Mouse (Mus musculus) hindbrain, embryonic 13.5 days (tissue): ENCODE measurements around the gene Prok1. TPM values are rescaled to one million over a fixed set of nuclear protein-coding genes. Genes with fewer than 3 reads are reported as not detected.
A peak's percentile ranks its signal among the peaks of the same experiment; 100 is the strongest.

Experiments used
- ATAC-seq: fragments of 200-750 bp; cut with Nextera tagmentation; 2 replicates; pipeline ENCODE4 v1.8.0; 2017; ENCODE audit warnings: moderate TSS enrichment; ENCODE audit not compliant: low FRiP score
- H3K27ac ChIP-seq: fragments of 300-500 bp; sonication (generic); 2 replicates; pipeline ENCODE4 v1.5.1; 2015; ENCODE audit warnings: inconsistent platforms, mild to moderate bottlenecking, moderate library complexity
- H3K27me3 ChIP-seq: fragments of 300-500 bp; sonication (generic); 2 replicates; pipeline ENCODE4 v1.6.1; 2015; ENCODE audit warnings: mild to moderate bottlenecking, inconsistent platforms
- H3K36me3 ChIP-seq: fragments of 300-500 bp; sonication (generic); 2 replicates; pipeline ENCODE4 v1.6.1; 2015; ENCODE audit warnings: mild to moderate bottlenecking, inconsistent platforms
- H3K4me1 ChIP-seq: fragments of 300-500 bp; sonication (generic); replicated peaks from 2 replicates; pipeline ENCODE4 v1.6.1; 2015; ENCODE audit warnings: inconsistent platforms
- H3K4me2 ChIP-seq: fragments of 300-500 bp; sonication (generic); 2 replicates; pipeline ENCODE4 v1.6.1; 2015; ENCODE audit warnings: inconsistent platforms, mild to moderate bottlenecking, moderate library complexity
- H3K4me3 ChIP-seq: fragments of 300-500 bp; sonication (generic); 2 replicates; pipeline ENCODE4 v1.5.1; 2015; ENCODE audit warnings: mild to moderate bottlenecking, inconsistent platforms
- H3K9ac ChIP-seq: fragments of 300-500 bp; sonication (generic); 2 replicates; pipeline ENCODE4 v1.6.1; 2015; ENCODE audit warnings: mild to moderate bottlenecking, inconsistent platforms
- H3K9me3 ChIP-seq: fragments of 300-500 bp; sonication (generic); 2 replicates; pipeline ENCODE4 v1.6.1; 2016; ENCODE audit warnings: inconsistent platforms
- WGBS: fragments of 180-500 bp; shearing (Covaris S2); methylation state at CpG from one replicate; pipeline ENCODE4 v1.1.7; 2015; 5-methylcytosine and 5-hydroxymethylcytosine counted together
- polyA plus RNA-seq: library from polyadenylated mRNA; unstranded; fragments of >200 nt; fragmentation: Nextera tagmentation; extraction: Ambion mirVana; gene quantifications from 2 replicates; pipeline ENCODE4 v1.2.1, GENCODE M21; 2015

Prok1 gene
- polyA plus RNA-seq, 1 experiment from 2014 or later, result 0.32 TPM

GRCm38 (mm10) chr3:107257924-107258323 is 18.4 kb upstream of the Prok1 start:
- Histone ChIP-seq H3K4me2 (no peak overlapping the region), H3K9me3 (no peaks in the 10 kb centered on the region), H3K4me3 (no peak overlapping the region), H3K4me1 (peaks cover 38% of the 10 kb centered on the region), H3K36me3 (no peaks in the 10 kb centered on the region), H3K27me3 (0 out of 2 replicates have a peak, but pooled peaks cover 8% of the 10 kb centered on the region), H3K9ac (no peak overlapping the region), H3K27ac (peak overlapping the region; percentile 61; the same call in 1 of the 2 replicates)
- ATAC-seq, result no peak
- WGBS, result 58% methylated on average over 5 of the region's 5 CpGs

- peak; percentile 37; the same call in 1 of the 2 replicates for ATAC-seq
- peak overlapping the region; percentile 50 for H3K27ac ChIP-seq
Observed at GRCm38 (mm10) chr3:107256724-107257123, 17.2 kb upstream of the Prok1 start.

GRCm38 (mm10) chr3:107255992-107256391 is 16.5 kb upstream of the Prok1 start:
- WGBS, result 88% methylated on average over 3 of the region's 3 CpGs

More at GRCm38 (mm10) chr3:107256724-107257123, 17.2 kb upstream of the Prok1 start:
- Histone ChIP-seq H3K4me2 (no peak overlapping the region), H3K4me3 (no peak overlapping the region), H3K36me3 (no peaks in the 10 kb centered on the region), H3K4me1 (peaks cover 31% of the 10 kb centered on the region), H3K9ac (no peak overlapping the region), H3K27me3 (0 out of 2 replicates have a peak, but pooled peaks cover 8% of the 10 kb centered on the region), H3K9me3 (no peaks in the 10 kb centered on the region)
- WGBS, result 43% methylated on average over 7 of the region's 7 CpGs

GRCm38 (mm10) chr3:107253925-107254324 is 14.4 kb upstream of the Prok1 start:
- H3K36me3 ChIP-seq, result no peaks in the 10 kb centered on the region
- H3K27ac ChIP-seq, result no peak overlapping the region
- 80% methylated on average over 5 of the region's 5 CpGs for WGBS
- no peak overlapping the region for H3K4me3 ChIP-seq
- 0 out of 2 replicates have a peak, but pooled peaks cover 8% of the 10 kb centered on the region for H3K27me3 ChIP-seq
- no peak for ATAC-seq
- H3K4me1 ChIP-seq, result peaks cover 18% of the 10 kb centered on the region
- H3K4me2 ChIP-seq, result no peak overlapping the region
- no peak overlapping the region for H3K9ac ChIP-seq
- no peaks in the 10 kb centered on the region for H3K9me3 ChIP-seq

More at GRCm38 (mm10) chr3:107255992-107256391, 16.5 kb upstream of the Prok1 start:
- Histone ChIP-seq H3K27me3 (0 out of 2 replicates have a peak, but pooled peaks cover 8% of the 10 kb centered on the region), H3K9me3 (no peaks in the 10 kb centered on the region), H3K4me2 (no peak overlapping the region), H3K4me3 (no peak overlapping the region), H3K9ac (no peak overlapping the region), H3K4me1 (peaks cover 24% of the 10 kb centered on the region), H3K36me3 (no peaks in the 10 kb centered on the region), H3K27ac (peak overlapping the region; percentile 50; the same call in 1 of the 2 replicates)
- no peak for ATAC-seq

- H3K36me3 ChIP-seq, result no peaks in the 10 kb centered on the region
- ATAC-seq, result no peak
- H3K9me3 ChIP-seq, result no peaks in the 10 kb centered on the region
- no peak overlapping the region for H3K27ac ChIP-seq
- H3K9ac ChIP-seq, result no peak overlapping the region
- no peak overlapping the region for H3K4me3 ChIP-seq
- H3K27me3 ChIP-seq, result 0 out of 2 replicates have a peak, but pooled peaks cover 11% of the 10 kb centered on the region
- H3K4me2 ChIP-seq, result no peak overlapping the region
- WGBS, result 63% methylated on average over 4 of the region's 4 CpGs
- peaks cover 9% of the 10 kb centered on the region for H3K4me1 ChIP-seq
Observed at GRCm38 (mm10) chr3:107252035-107252434, 12.5 kb upstream of the Prok1 start.

GRCm38 (mm10) chr3:107250320-107250719 is 10.8 kb upstream of the Prok1 start:
- 84% methylated on average over 2 of the region's 2 CpGs for WGBS
- Histone ChIP-seq H3K4me1 (no peaks in the 10 kb centered on the region), H3K9ac (no peak overlapping the region), H3K9me3 (no peaks in the 10 kb centered on the region), H3K27ac (no peak overlapping the region), H3K36me3 (no peaks in the 10 kb centered on the region), H3K4me3 (no peak overlapping the region), H3K4me2 (no peak overlapping the region), H3K27me3 (peaks cover 13% of the 10 kb centered on the region; the same call in 1 of the 2 replicates)
- ATAC-seq, result no peak

- ATAC-seq, result no peak
- H3K27me3 ChIP-seq, result peaks cover 25% of the 10 kb centered on the region
Observed at GRCm38 (mm10) chr3:107249042-107249441, 9.5 kb upstream of the Prok1 start.

GRCm38 (mm10) chr3:107246876-107247275 is 7.4 kb upstream of the Prok1 start:
- Histone ChIP-seq H3K27ac (no peak overlapping the region), H3K4me1 (peaks cover under 1% of the 10 kb centered on the region; the same call in 1 of the 2 replicates), H3K27me3 (peaks cover 19% of the 10 kb centered on the region), H3K9ac (no peak overlapping the region), H3K4me3 (no peak overlapping the region), H3K9me3 (no peaks in the 10 kb centered on the region), H3K4me2 (no peak overlapping the region), H3K36me3 (no peaks in the 10 kb centered on the region)
- no peak for ATAC-seq
- WGBS, result 76% methylated on average over 6 of the region's 6 CpGs

More at GRCm38 (mm10) chr3:107249042-107249441, 9.5 kb upstream of the Prok1 start:
- no peaks in the 10 kb centered on the region for H3K36me3 ChIP-seq
- H3K27ac ChIP-seq, result no peak overlapping the region
- no peak overlapping the region for H3K4me2 ChIP-seq
- no peaks in the 10 kb centered on the region for H3K4me1 ChIP-seq
- no peaks in the 10 kb centered on the region for H3K9me3 ChIP-seq
- no peak overlapping the region for H3K9ac ChIP-seq
- WGBS, result 68% methylated on average over 3 of the region's 3 CpGs
- no peak overlapping the region for H3K4me3 ChIP-seq

GRCm38 (mm10) chr3:107241389-107242094 is 2.0 kb upstream of the Prok1 start:
- H3K4me2 ChIP-seq, result no peak overlapping the region
- no peak overlapping the region for H3K4me3 ChIP-seq
- 31% methylated on average over 14 of the region's 14 CpGs for WGBS
- peaks cover 6% of the 10 kb centered on the region for H3K4me1 ChIP-seq
- ATAC-seq, result no peak; the same call in 1 of the 2 replicates
- H3K36me3 ChIP-seq, result no peaks in the 10 kb centered on the region
- H3K27ac ChIP-seq, result no peak overlapping the region
- no peaks in the 10 kb centered on the region for H3K9me3 ChIP-seq
- no peak overlapping the region for H3K9ac ChIP-seq
- peaks cover 36% of the 10 kb centered on the region for H3K27me3 ChIP-seq

- H3K36me3 ChIP-seq, result no peaks in the 10 kb centered on the region
- no peak overlapping the region for H3K4me3 ChIP-seq
- no peak overlapping the region for H3K27ac ChIP-seq
- H3K4me2 ChIP-seq, result no peak overlapping the region
- peaks cover 6% of the 10 kb centered on the region for H3K4me1 ChIP-seq
- WGBS, result 90% methylated on average over 8 of the region's 8 CpGs
- H3K9ac ChIP-seq, result no peak overlapping the region
- ATAC-seq, result no peak
- H3K27me3 ChIP-seq, result peaks cover 30% of the 10 kb centered on the region
- H3K9me3 ChIP-seq, result no peaks in the 10 kb centered on the region
Observed at GRCm38 (mm10) chr3:107238471-107238980, 981 bp downstream of the Prok1 start.

GRCm38 (mm10) chr3:107238051-107238450 is 1.5 kb downstream of the Prok1 start:
- H3K9me3 ChIP-seq, result no peaks in the 10 kb centered on the region
- no peak overlapping the region for H3K27ac ChIP-seq
- no peaks in the 10 kb centered on the region for H3K36me3 ChIP-seq
- H3K27me3 ChIP-seq, result peaks cover 33% of the 10 kb centered on the region
- no peak for ATAC-seq
- peaks cover 10% of the 10 kb centered on the region for H3K4me1 ChIP-seq
- H3K4me2 ChIP-seq, result no peak overlapping the region
- no peak overlapping the region for H3K9ac ChIP-seq
- H3K4me3 ChIP-seq, result no peak overlapping the region
- WGBS, result 38% methylated on average over 2 of the region's 2 CpGs

GRCm38 (mm10) chr3:107233945-107234344 is 5.6 kb downstream of the Prok1 start:
- Histone ChIP-seq H3K4me2 (no peak overlapping the region), H3K27me3 (peaks cover 27% of the 10 kb centered on the region), H3K27ac (no peak overlapping the region), H3K9me3 (no peaks in the 10 kb centered on the region), H3K36me3 (no peaks in the 10 kb centered on the region), H3K4me1 (0 out of 2 replicates have a peak, but pooled peaks cover 4% of the 10 kb centered on the region), H3K4me3 (no peak overlapping the region), H3K9ac (no peak overlapping the region)
- WGBS, result 24% methylated on average over 2 of the region's 2 CpGs
- peak; percentile 40; the same call in 1 of the 2 replicates for ATAC-seq
